Mouse (Mus musculus) testis, adult 2 months (tissue): ENCODE data around the gene Bmper.

ENCODE experiments used
- CTCF ChIP-seq: fragments of 200-500 bp; IDR thresholded peaks from 2 replicates; pipeline ENCODE4 v1.5.1; 2012; ENCODE audit warnings: low read depth, mild to moderate bottlenecking, inconsistent platforms, low read length, moderate library complexity; ENCODE audit not compliant: control insufficient read depth, insufficient read depth, insufficient replicate concordance
- POLR2A ChIP-seq: fragments of 200-500 bp; IDR thresholded peaks from 2 replicates; pipeline ENCODE4 v1.6.1; 2012; ENCODE audit warnings: low read depth, mild to moderate bottlenecking, inconsistent platforms, low read length, moderate library complexity; ENCODE audit not compliant: control insufficient read depth

- TF ChIP-seq POLR2A (no peak), CTCF (no peak)
Observed at GRCm38 (mm10) chr9:23390118-23390517, 167.2 kb downstream of the Bmper start.
